Mouse (Mus musculus) intestine, postnatal 0 days (tissue): ENCODE measurements around the gene Tnks2. TPM values are rescaled to one million over a fixed set of nuclear protein-coding genes. Genes with fewer than 3 reads are reported as not detected.

Experiments
- ATAC-seq: fragments of 200-750 bp; cut with Nextera tagmentation; 2 replicates; pipeline ENCODE4 v1.8.0; 2017; ENCODE audit warnings: mild to moderate bottlenecking, moderate TSS enrichment, moderate library complexity
- H3K27ac ChIP-seq: fragments of 300-500 bp; sonication (generic); 2 replicates; pipeline ENCODE4 v1.5.1; 2014; ENCODE audit warnings: mild to moderate bottlenecking, low read depth, low read length, moderate library complexity
- H3K27me3 ChIP-seq: fragments of 300-500 bp; sonication (generic); replicated peaks from 2 replicates; pipeline ENCODE4 v1.6.1; 2014; ENCODE audit warnings: low read length, mixed read lengths; ENCODE audit not compliant: control insufficient read depth, insufficient read depth
- H3K36me3 ChIP-seq: fragments of 300-500 bp; sonication (generic); 2 replicates; pipeline ENCODE4 v1.6.1; 2014; ENCODE audit warnings: mild to moderate bottlenecking, moderate library complexity; ENCODE audit not compliant: control insufficient read depth, insufficient read depth
- H3K4me1 ChIP-seq: fragments of 300-500 bp; sonication (generic); replicated peaks from 2 replicates; pipeline ENCODE4 v1.6.1; 2014; ENCODE audit warnings: antibody characterized with exemption, low read length, mixed read lengths; ENCODE audit not compliant: control insufficient read depth, insufficient read depth
- H3K4me2 ChIP-seq: fragments of 300-500 bp; sonication (generic); replicated peaks from 2 replicates; pipeline ENCODE4 v1.6.1; 2014; ENCODE audit warnings: low read depth, mild to moderate bottlenecking, moderate library complexity
- H3K4me3 ChIP-seq: fragments of 300-500 bp; sonication (generic); 2 replicates; pipeline ENCODE4 v1.5.1; 2014; ENCODE audit warnings: low read depth, low read length
- H3K9ac ChIP-seq: fragments of 300-500 bp; sonication (generic); 2 replicates; pipeline ENCODE4 v1.6.1; 2014; ENCODE audit warnings: mild to moderate bottlenecking, low read depth, low read length
- H3K9me3 ChIP-seq: fragments of 300-500 bp; sonication (generic); 2 replicates; pipeline ENCODE4 v1.6.1; 2016; ENCODE audit warnings: mixed run types; ENCODE audit not compliant: control insufficient read depth
- CTCF ChIP-seq: sonication (generic); IDR thresholded peaks from 2 replicates; pipeline ENCODE4 v1.5.1; 2016; ENCODE audit warnings: low read depth, mild to moderate bottlenecking, control low read depth, antibody characterized with exemption, moderate library complexity
- WGBS: fragments of 180-500 bp; shearing (Covaris S2); extraction: QIAGEN DNeasy Blood & Tissue Kit; methylation state at CpG from one replicate; pipeline ENCODE4 v1.1.7; 2014; 5-methylcytosine and 5-hydroxymethylcytosine counted together
- polyA plus RNA-seq: library from polyadenylated mRNA; unstranded; fragments of >200 nt; fragmentation: Nextera tagmentation; extraction: Ambion mirVana; gene quantifications from 2 replicates; pipeline ENCODE4 v1.2.1, GENCODE M21; 2015

Gene Tnks2
- polyA plus RNA-seq: 19.2 and 22.3 TPM in 2 replicates

- H3K9ac ChIP-seq: peak within 1 kb of the TSS; percentile 98
- peak within 1 kb of the TSS; percentile 64 for H3K4me2 ChIP-seq
- no peaks in the 10 kb centered on the region for H3K27me3 ChIP-seq
- no peak for TF ChIP-seq CTCF
- peak; percentile 92 for ATAC-seq
- under 1% methylated on average over 71 of the region's 73 CpGs for WGBS
- no peaks in the 10 kb centered on the region for H3K36me3 ChIP-seq
- H3K27ac ChIP-seq: peak within 1 kb of the TSS; percentile 99
- no peaks in the 10 kb centered on the region for H3K9me3 ChIP-seq
- no peaks in the 10 kb centered on the region for H3K4me1 ChIP-seq
- peak within 1 kb of the TSS; percentile 83 for H3K4me3 ChIP-seq
These were observed at the start of gene Tnks2 for GRCm38 (mm10) chr19:36833788-36834531. Gene Tnks2, plus strand, starts transcription at chr19:36834232.

- Histone ChIP-seq H3K4me1 (no peaks in the 10 kb centered on the region), H3K9me3 (no peaks in the 10 kb centered on the region), H3K9ac (no peak overlapping the region), H3K4me2 (no peak overlapping the region; the same call in 1 of the 2 replicates), H3K4me3 (no peak overlapping the region), H3K36me3 (no peaks in the 10 kb centered on the region), H3K27ac (no peak overlapping the region), H3K27me3 (no peaks in the 10 kb centered on the region)
- no peak for ATAC-seq
- 69% methylated on average over 17 of the region's 17 CpGs for WGBS
- TF ChIP-seq CTCF: no peak
These were observed 43.9 kb upstream of the Tnks2 start for GRCm38 (mm10) chr19:36789873-36790733.

GRCm38 (mm10) chr19:36792589-36792988 lies 41.4 kb upstream of the Tnks2 start:
- no peak overlapping the region for H3K9ac ChIP-seq
- no peak overlapping the region for H3K4me2 ChIP-seq
- no peaks in the 10 kb centered on the region; the same call in 1 of the 2 replicates for H3K4me1 ChIP-seq
- no peak overlapping the region for H3K27ac ChIP-seq
- H3K27me3 ChIP-seq: no peaks in the 10 kb centered on the region
- H3K9me3 ChIP-seq: no peaks in the 10 kb centered on the region
- WGBS: 51% methylated on average over 8 of the region's 8 CpGs
- no peaks in the 10 kb centered on the region for H3K36me3 ChIP-seq
- no peak overlapping the region for H3K4me3 ChIP-seq
- peak; percentile 64; the same call in 1 of the 2 replicates for ATAC-seq
- no peak for TF ChIP-seq CTCF

GRCm38 (mm10) chr19:36793450-36793849 lies 40.6 kb upstream of the Tnks2 start:
- Histone ChIP-seq H3K36me3 (no peaks in the 10 kb centered on the region), H3K27me3 (no peaks in the 10 kb centered on the region), H3K27ac (no peak overlapping the region), H3K9me3 (no peaks in the 10 kb centered on the region), H3K4me3 (no peak overlapping the region), H3K9ac (no peak overlapping the region), H3K4me2 (no peak overlapping the region), H3K4me1 (no peaks in the 10 kb centered on the region; the same call in 1 of the 2 replicates)
- ATAC-seq: no peak
- TF ChIP-seq CTCF: no peak
- WGBS: 63% methylated on average over 1 of the region's 1 CpGs

GRCm38 (mm10) chr19:36794008-36794407 lies 40.0 kb upstream of the Tnks2 start:
- whole genome bisulfite sequencing: 81% methylated on average over 4 of the region's 4 CpGs
- Histone ChIP-seq H3K4me2 (no peak overlapping the region), H3K4me1 (no peaks in the 10 kb centered on the region; the same call in 1 of the 2 replicates), H3K27me3 (no peaks in the 10 kb centered on the region), H3K9me3 (no peaks in the 10 kb centered on the region), H3K36me3 (no peaks in the 10 kb centered on the region), H3K9ac (no peak overlapping the region), H3K4me3 (no peak overlapping the region), H3K27ac (no peak overlapping the region)
- TF ChIP-seq CTCF: no peak
- no peak for ATAC-seq

GRCm38 (mm10) chr19:36795277-36795676 lies 38.8 kb upstream of the Tnks2 start:
- H3K27ac ChIP-seq: no peak overlapping the region
- no peaks in the 10 kb centered on the region; the same call in 1 of the 2 replicates for H3K4me1 ChIP-seq
- H3K4me2 ChIP-seq: no peak overlapping the region
- H3K36me3 ChIP-seq: no peaks in the 10 kb centered on the region
- H3K9me3 ChIP-seq: no peaks in the 10 kb centered on the region
- TF ChIP-seq CTCF: no peak
- no peak overlapping the region for H3K9ac ChIP-seq
- H3K27me3 ChIP-seq: no peaks in the 10 kb centered on the region
- 36% methylated on average over 3 of the region's 3 CpGs for WGBS
- H3K4me3 ChIP-seq: no peak overlapping the region
- peak; percentile 65; the same call in 1 of the 2 replicates for ATAC-seq
